Mouse (Mus musculus) heart, embryonic 13.5 days (tissue): Measurements from ENCODE around the gene Large1. TPM values are rescaled to one million over a fixed set of nuclear protein-coding genes. Genes with fewer than 3 reads are reported as not detected.
"Not testable (repeated sequence)": the region's sequence is repeated elsewhere in the genome, so short reads cannot be mapped to it uniquely, and the experiment has no call there.

ENCODE experiments used
- ATAC-seq: fragments of 200-750 bp; cut with Nextera tagmentation; 2 replicates; pipeline ENCODE4 v1.8.0; 2017; ENCODE audit warnings: moderate TSS enrichment; ENCODE audit not compliant: insufficient number of reproducible peaks, low FRiP score, low TSS enrichment; ENCODE audit errors: extremely low read depth
- H3K27ac ChIP-seq: fragments of 300-500 bp; sonication (generic); replicated peaks from 2 replicates; pipeline ENCODE4 v1.5.1; 2015; ENCODE audit warnings: moderate library complexity, mild to moderate bottlenecking, inconsistent platforms
- H3K27me3 ChIP-seq: fragments of 300-500 bp; sonication (generic); replicated peaks from 2 replicates; pipeline ENCODE4 v1.6.1; 2015; ENCODE audit warnings: mild to moderate bottlenecking, inconsistent platforms
- H3K36me3 ChIP-seq: fragments of 300-500 bp; sonication (generic); 2 replicates; pipeline ENCODE4 v1.6.1; 2015; ENCODE audit warnings: mild to moderate bottlenecking, inconsistent platforms
- H3K4me1 ChIP-seq: fragments of 300-500 bp; sonication (generic); 2 replicates; pipeline ENCODE4 v1.6.1; 2015; ENCODE audit warnings: inconsistent platforms
- H3K4me2 ChIP-seq: fragments of 300-500 bp; sonication (generic); 2 replicates; pipeline ENCODE4 v1.6.1; 2015; ENCODE audit warnings: inconsistent platforms, mild to moderate bottlenecking, moderate library complexity
- H3K4me3 ChIP-seq: fragments of 300-500 bp; sonication (generic); 2 replicates; pipeline ENCODE4 v1.5.1; 2015; ENCODE audit warnings: moderate library complexity, mild to moderate bottlenecking, inconsistent platforms
- H3K9ac ChIP-seq: fragments of 300-500 bp; sonication (generic); 2 replicates; pipeline ENCODE4 v1.6.1; 2015; ENCODE audit warnings: inconsistent platforms, mild to moderate bottlenecking, moderate library complexity
- H3K9me3 ChIP-seq: fragments of 300-500 bp; sonication (generic); 2 replicates; pipeline ENCODE4 v1.6.1; 2016; ENCODE audit warnings: inconsistent platforms
- WGBS: fragments of 180-500 bp; shearing (Covaris S2); methylation state at CpG from one replicate; pipeline ENCODE4 v1.1.7; 2015; ENCODE audit warnings: mixed read lengths; 5-methylcytosine and 5-hydroxymethylcytosine counted together
- polyA plus RNA-seq: library from polyadenylated mRNA; unstranded; fragments of >200 nt; fragmentation: Nextera tagmentation; extraction: Ambion mirVana; gene quantifications from 2 replicates; pipeline ENCODE4 v1.2.1, GENCODE M21; 2015

The Large1 gene
- polyA plus RNA-seq, 1 experiment from 2014 or later: 6.0 TPM

GRCm38 (mm10) chr8:73100607-73101006 is 252.7 kb downstream of the Large1 start:
- H3K27ac ChIP-seq, H3K36me3 ChIP-seq, H3K9ac ChIP-seq, ATAC-seq, H3K4me3 ChIP-seq, H3K9me3 ChIP-seq, H3K4me2 ChIP-seq, H3K27me3 ChIP-seq, H3K4me1 ChIP-seq: not testable (repeated sequence)
- WGBS: 8% methylated on average over 3 of the region's 3 CpGs

- no peak overlapping the region for H3K27ac ChIP-seq
- no peak overlapping the region for H3K4me2 ChIP-seq
- H3K4me3 ChIP-seq: no peak overlapping the region
- no peaks in the 10 kb centered on the region for H3K27me3 ChIP-seq
- no peak overlapping the region for H3K9ac ChIP-seq
- no peaks in the 10 kb centered on the region for H3K9me3 ChIP-seq
- H3K4me1 ChIP-seq: peaks cover 8% of the 10 kb centered on the region; the same call in 1 of the 2 replicates
- no peaks in the 10 kb centered on the region for H3K36me3 ChIP-seq
- no peak for ATAC-seq
- WGBS: 76% methylated on average over 3 of the region's 3 CpGs
Measured at GRCm38 (mm10) chr8:73099542-73099941, 253.8 kb downstream of the Large1 start.

- no peak overlapping the region for H3K4me3 ChIP-seq
- no peaks in the 10 kb centered on the region for H3K9me3 ChIP-seq
- no peak for ATAC-seq
- H3K27ac ChIP-seq: no peak overlapping the region
- H3K9ac ChIP-seq: no peak overlapping the region
- H3K4me2 ChIP-seq: no peak overlapping the region
- 28% methylated on average over 2 of the region's 2 CpGs for WGBS
- H3K4me1 ChIP-seq: peaks cover 8% of the 10 kb centered on the region; the same call in 1 of the 2 replicates
- H3K36me3 ChIP-seq: no peaks in the 10 kb centered on the region
- no peaks in the 10 kb centered on the region for H3K27me3 ChIP-seq
Measured at GRCm38 (mm10) chr8:73096952-73097351, 256.4 kb downstream of the Large1 start.

- not testable (repeated sequence) for H3K4me3 ChIP-seq, H3K9ac ChIP-seq, ATAC-seq, H3K27ac ChIP-seq, H3K27me3 ChIP-seq, H3K4me1 ChIP-seq, H3K36me3 ChIP-seq, H3K4me2 ChIP-seq, H3K9me3 ChIP-seq
- WGBS: 28% methylated on average over 1 of the region's 1 CpGs
Measured at GRCm38 (mm10) chr8:73077746-73078145, 275.6 kb downstream of the Large1 start.

- H3K9ac ChIP-seq: no peak overlapping the region
- no peaks in the 10 kb centered on the region for H3K4me1 ChIP-seq
- WGBS: 44% methylated on average over 1 of the region's 1 CpGs
- no peaks in the 10 kb centered on the region for H3K36me3 ChIP-seq
- ATAC-seq: no peak
- no peaks in the 10 kb centered on the region for H3K9me3 ChIP-seq
- no peak overlapping the region for H3K27ac ChIP-seq
- H3K27me3 ChIP-seq: no peaks in the 10 kb centered on the region
- H3K4me2 ChIP-seq: no peak overlapping the region
- no peak overlapping the region for H3K4me3 ChIP-seq
Measured at GRCm38 (mm10) chr8:73061410-73061809, 291.9 kb downstream of the Large1 start.

- no peak overlapping the region for H3K9ac ChIP-seq
- WGBS: 71% methylated on average over 1 of the region's 1 CpGs
- no peak overlapping the region for H3K4me2 ChIP-seq
- H3K36me3 ChIP-seq: no peaks in the 10 kb centered on the region
- no peaks in the 10 kb centered on the region for H3K27me3 ChIP-seq
- H3K4me1 ChIP-seq: no peaks in the 10 kb centered on the region
- H3K27ac ChIP-seq: no peak overlapping the region
- ATAC-seq: no peak
- H3K4me3 ChIP-seq: no peak overlapping the region
- no peaks in the 10 kb centered on the region for H3K9me3 ChIP-seq
Measured at GRCm38 (mm10) chr8:73054726-73055125, 298.6 kb downstream of the Large1 start.

GRCm38 (mm10) chr8:73053878-73054277 is 299.5 kb downstream of the Large1 start:
- Histone ChIP-seq H3K9ac (no peak overlapping the region), H3K27me3 (no peaks in the 10 kb centered on the region), H3K9me3 (no peaks in the 10 kb centered on the region), H3K27ac (no peak overlapping the region), H3K36me3 (no peaks in the 10 kb centered on the region), H3K4me1 (no peaks in the 10 kb centered on the region), H3K4me3 (no peak overlapping the region), H3K4me2 (no peak overlapping the region)
- WGBS: 75% methylated on average over 3 of the region's 3 CpGs
- ATAC-seq: no peak

GRCm38 (mm10) chr8:73052414-73052813 is 300.9 kb downstream of the Large1 start:
- no peak overlapping the region for H3K9ac ChIP-seq
- no peaks in the 10 kb centered on the region for H3K27me3 ChIP-seq
- 75% methylated on average over 1 of the region's 1 CpGs for WGBS
- ATAC-seq: no peak
- no peak overlapping the region for H3K4me3 ChIP-seq
- H3K4me2 ChIP-seq: no peak overlapping the region
- no peaks in the 10 kb centered on the region for H3K36me3 ChIP-seq
- H3K9me3 ChIP-seq: no peaks in the 10 kb centered on the region
- no peaks in the 10 kb centered on the region for H3K4me1 ChIP-seq
- H3K27ac ChIP-seq: no peak overlapping the region

- ATAC-seq: no peak
Measured at GRCm38 (mm10) chr8:73048136-73048535, 305.2 kb downstream of the Large1 start.

GRCm38 (mm10) chr8:73029787-73030186 is 323.6 kb downstream of the Large1 start:
- no peak overlapping the region for H3K27ac ChIP-seq
- H3K4me3 ChIP-seq: no peak overlapping the region
- H3K27me3 ChIP-seq: no peaks in the 10 kb centered on the region
- no peak for ATAC-seq
- H3K36me3 ChIP-seq: no peaks in the 10 kb centered on the region
- H3K4me1 ChIP-seq: peaks cover 8% of the 10 kb centered on the region
- no peak overlapping the region for H3K9ac ChIP-seq
- no peak overlapping the region for H3K4me2 ChIP-seq
- H3K9me3 ChIP-seq: no peaks in the 10 kb centered on the region

More at GRCm38 (mm10) chr8:73048136-73048535, 305.2 kb downstream of the Large1 start:
- H3K4me3 ChIP-seq: no peak overlapping the region
- H3K4me1 ChIP-seq: no peaks in the 10 kb centered on the region
- no peak overlapping the region for H3K27ac ChIP-seq
- no peak overlapping the region for H3K9ac ChIP-seq
- no peaks in the 10 kb centered on the region for H3K36me3 ChIP-seq
- H3K27me3 ChIP-seq: no peaks in the 10 kb centered on the region
- 82% methylated on average over 3 of the region's 3 CpGs for WGBS
- H3K4me2 ChIP-seq: no peak overlapping the region
- H3K9me3 ChIP-seq: 0 out of 2 replicates have a peak, but pooled peaks cover under 1% of the 10 kb centered on the region

- no peaks in the 10 kb centered on the region for H3K4me1 ChIP-seq
- H3K9ac ChIP-seq: no peak overlapping the region
- no peak overlapping the region for H3K4me3 ChIP-seq
- no peaks in the 10 kb centered on the region for H3K36me3 ChIP-seq
- no peak overlapping the region for H3K27ac ChIP-seq
- H3K27me3 ChIP-seq: no peaks in the 10 kb centered on the region
- ATAC-seq: no peak
- 89% methylated on average over 1 of the region's 1 CpGs for WGBS
- H3K9me3 ChIP-seq: no peaks in the 10 kb centered on the region
- no peak overlapping the region for H3K4me2 ChIP-seq
Measured at GRCm38 (mm10) chr8:73018241-73018640, 335.1 kb downstream of the Large1 start.

GRCm38 (mm10) chr8:73017601-73018000 is 335.7 kb downstream of the Large1 start:
- no peak overlapping the region for H3K9ac ChIP-seq
- H3K4me1 ChIP-seq: no peaks in the 10 kb centered on the region
- no peaks in the 10 kb centered on the region for H3K27me3 ChIP-seq
- H3K4me3 ChIP-seq: no peak overlapping the region
- no peak overlapping the region for H3K27ac ChIP-seq
- no peak overlapping the region for H3K4me2 ChIP-seq
- 94% methylated on average over 1 of the region's 1 CpGs for WGBS
- no peaks in the 10 kb centered on the region for H3K9me3 ChIP-seq
- ATAC-seq: no peak
- no peaks in the 10 kb centered on the region for H3K36me3 ChIP-seq
